Mouse (Mus musculus) kidney, embryonic 16.5 days (tissue): ENCODE measurements around the gene Cyth1. TPM values are rescaled to one million over a fixed set of nuclear protein-coding genes. Genes with fewer than 3 reads are reported as not detected.

Source experiments
- ATAC-seq: fragments of 200-750 bp; cut with Nextera tagmentation; 2 replicates; pipeline ENCODE4 v1.8.0; 2017; ENCODE audit warnings: moderate TSS enrichment; ENCODE audit not compliant: low FRiP score, low TSS enrichment
- H3K27ac ChIP-seq: fragments of 300-500 bp; sonication (generic); 2 replicates; pipeline ENCODE4 v1.5.1; 2014; ENCODE audit warnings: low read length
- H3K27me3 ChIP-seq: fragments of 300-500 bp; sonication (generic); 2 replicates; pipeline ENCODE4 v1.6.1; 2014; ENCODE audit warnings: low read length, control low read depth, mixed read lengths; ENCODE audit not compliant: insufficient read depth
- H3K36me3 ChIP-seq: fragments of 300-500 bp; sonication (generic); 2 replicates; pipeline ENCODE4 v1.6.1; 2014; ENCODE audit warnings: low read length, control low read depth, mixed read lengths; ENCODE audit not compliant: insufficient read depth
- H3K4me1 ChIP-seq: fragments of 300-500 bp; sonication (generic); 2 replicates; pipeline ENCODE4 v1.6.1; 2014; ENCODE audit warnings: low read length, control low read depth, mixed read lengths; ENCODE audit not compliant: insufficient read depth
- H3K4me2 ChIP-seq: fragments of 300-500 bp; sonication (generic); replicated peaks from 2 replicates; pipeline ENCODE4 v1.6.1; 2014; ENCODE audit warnings: low read depth, low read length
- H3K4me3 ChIP-seq: fragments of 300-500 bp; sonication (generic); 2 replicates; pipeline ENCODE4 v1.5.1; 2014; ENCODE audit warnings: mild to moderate bottlenecking, low read length
- H3K9ac ChIP-seq: fragments of 300-500 bp; sonication (generic); replicated peaks from 2 replicates; pipeline ENCODE4 v1.6.1; 2014; ENCODE audit warnings: low read length
- H3K9me3 ChIP-seq: fragments of 300-500 bp; sonication (generic); 2 replicates; pipeline ENCODE4 v1.6.1; 2016; ENCODE audit warnings: low read length, control low read depth
- WGBS: fragments of 180-500 bp; shearing (Covaris S2); extraction: QIAGEN DNeasy Blood & Tissue Kit; methylation state at CpG from one replicate; pipeline ENCODE4 v1.1.7; 2014; 5-methylcytosine and 5-hydroxymethylcytosine counted together
- polyA plus RNA-seq: library from polyadenylated mRNA; unstranded; fragments of >200 nt; fragmentation: Nextera tagmentation; extraction: Ambion mirVana; gene quantifications from 2 replicates; pipeline ENCODE4 v1.2.1, GENCODE M21; 2015

Gene Cyth1
- polyA plus RNA-seq, 1 experiment from 2014 or later: 17.9 TPM

GRCm38 (mm10) chr11:118151423-118152180 lies 96.8 kb downstream of the Cyth1 start:
- ATAC-seq: no peak
- H3K9me3 ChIP-seq: peaks cover 10% of the 10 kb centered on the region
- H3K4me2 ChIP-seq: no peak overlapping the region
- peaks cover 9% of the 10 kb centered on the region for H3K4me1 ChIP-seq
- WGBS: 86% methylated on average over 5 of the region's 5 CpGs
- no peak overlapping the region for H3K4me3 ChIP-seq
- H3K9ac ChIP-seq: no peak overlapping the region
- H3K36me3 ChIP-seq: no peaks in the 10 kb centered on the region
- H3K27me3 ChIP-seq: no peaks in the 10 kb centered on the region
- no peak overlapping the region for H3K27ac ChIP-seq

- Histone ChIP-seq H3K4me3 (no peak overlapping the region), H3K9ac (no peak overlapping the region), H3K4me1 (peaks cover 16% of the 10 kb centered on the region), H3K27me3 (no peaks in the 10 kb centered on the region), H3K27ac (peak overlapping the region; percentile 34; the same call in 1 of the 2 replicates), H3K9me3 (peaks cover 4% of the 10 kb centered on the region), H3K36me3 (no peaks in the 10 kb centered on the region), H3K4me2 (no peak overlapping the region)
- ATAC-seq: no peak
- 58% methylated on average over 9 of the region's 9 CpGs for WGBS
Observed at GRCm38 (mm10) chr11:118150115-118150701, 98.2 kb downstream of the Cyth1 start.

- 63% methylated on average over 9 of the region's 9 CpGs for WGBS
- Histone ChIP-seq H3K4me1 (peaks cover 16% of the 10 kb centered on the region), H3K4me3 (no peak overlapping the region)
Observed at GRCm38 (mm10) chr11:118147877-118148637, 100.3 kb downstream of the Cyth1 start.

GRCm38 (mm10) chr11:118146446-118146845 lies 101.9 kb downstream of the Cyth1 start:
- WGBS: 87% methylated on average over 10 of the region's 10 CpGs
- Histone ChIP-seq H3K27me3 (no peaks in the 10 kb centered on the region), H3K9ac (no peak overlapping the region), H3K36me3 (no peaks in the 10 kb centered on the region), H3K27ac (no peak overlapping the region), H3K4me1 (peaks cover 24% of the 10 kb centered on the region), H3K4me3 (no peak overlapping the region), H3K4me2 (no peak overlapping the region), H3K9me3 (peaks cover 3% of the 10 kb centered on the region)
- no peak for ATAC-seq

More at GRCm38 (mm10) chr11:118147877-118148637, 100.3 kb downstream of the Cyth1 start:
- Histone ChIP-seq H3K9ac (no peak overlapping the region), H3K27ac (no peak overlapping the region), H3K9me3 (peaks cover 4% of the 10 kb centered on the region), H3K27me3 (no peaks in the 10 kb centered on the region), H3K36me3 (no peaks in the 10 kb centered on the region), H3K4me2 (no peak overlapping the region)
- no peak for ATAC-seq

GRCm38 (mm10) chr11:118145771-118146351 lies 102.5 kb downstream of the Cyth1 start:
- peak overlapping the region; percentile 68; the same call in 1 of the 2 replicates for H3K27ac ChIP-seq
- H3K9ac ChIP-seq: peak overlapping the region; percentile 48
- ATAC-seq: peak; percentile 44; the same call in 1 of the 2 replicates
- H3K9me3 ChIP-seq: no peaks in the 10 kb centered on the region
- no peaks in the 10 kb centered on the region for H3K36me3 ChIP-seq
- peak overlapping the region; percentile 33 for H3K4me2 ChIP-seq
- WGBS: 49% methylated on average over 16 of the region's 16 CpGs
- 0 out of 2 replicates have a peak overlapping the region, but pooled peaks have one; percentile 8 for H3K4me3 ChIP-seq
- no peaks in the 10 kb centered on the region for H3K27me3 ChIP-seq
- H3K4me1 ChIP-seq: peaks cover 24% of the 10 kb centered on the region

GRCm38 (mm10) chr11:118145092-118145491 lies 103.3 kb downstream of the Cyth1 start:
- ATAC-seq: no peak
- Histone ChIP-seq H3K9ac (no peak overlapping the region), H3K4me3 (no peak overlapping the region), H3K27ac (no peak overlapping the region), H3K27me3 (no peaks in the 10 kb centered on the region), H3K4me1 (peaks cover 20% of the 10 kb centered on the region), H3K4me2 (no peak overlapping the region), H3K9me3 (no peaks in the 10 kb centered on the region), H3K36me3 (no peaks in the 10 kb centered on the region)
- WGBS: 88% methylated on average over 4 of the region's 4 CpGs

- no peak for ATAC-seq
- H3K27me3 ChIP-seq: no peaks in the 10 kb centered on the region
- 90% methylated on average over 4 of the region's 4 CpGs for WGBS
- no peak overlapping the region for H3K27ac ChIP-seq
- peaks cover 15% of the 10 kb centered on the region for H3K4me1 ChIP-seq
- no peak overlapping the region for H3K9ac ChIP-seq
- H3K4me3 ChIP-seq: no peak overlapping the region
- H3K9me3 ChIP-seq: 0 out of 2 replicates have a peak, but pooled peaks cover 2% of the 10 kb centered on the region
- no peaks in the 10 kb centered on the region for H3K36me3 ChIP-seq
- H3K4me2 ChIP-seq: no peak overlapping the region
Observed at GRCm38 (mm10) chr11:118143731-118144130, 104.7 kb downstream of the Cyth1 start.

GRCm38 (mm10) chr11:118142547-118143165 lies 105.7 kb downstream of the Cyth1 start:
- no peak overlapping the region for H3K4me2 ChIP-seq
- H3K4me3 ChIP-seq: no peak overlapping the region
- peak overlapping the region; percentile 44 for H3K27ac ChIP-seq
- 28% methylated on average over 7 of the region's 7 CpGs for WGBS
- peak overlapping the region; percentile 36; the same call in 1 of the 2 replicates for H3K9ac ChIP-seq
- 0 out of 2 replicates have a peak, but pooled peaks have one; percentile 2 for ATAC-seq
- H3K9me3 ChIP-seq: 0 out of 2 replicates have a peak, but pooled peaks cover 2% of the 10 kb centered on the region
- H3K36me3 ChIP-seq: no peaks in the 10 kb centered on the region
- H3K4me1 ChIP-seq: peaks cover 15% of the 10 kb centered on the region
- H3K27me3 ChIP-seq: no peaks in the 10 kb centered on the region
